Mouse (Mus musculus) heart, postnatal 0 days (tissue): ENCODE results near the gene 6030468B19Rik. TPM values are rescaled to one million over a fixed set of nuclear protein-coding genes. Genes with fewer than 3 reads are reported as not detected.
"Not testable (repeated sequence)": the region's sequence is repeated elsewhere in the genome, so short reads cannot be mapped to it uniquely, and the experiment has no call there.

Experiments used
- ATAC-seq: fragments of 200-750 bp; cut with Nextera tagmentation; 2 replicates; pipeline ENCODE4 v1.8.0; 2017; ENCODE audit warnings: low read depth, moderate number of reproducible peaks, moderate library complexity; ENCODE audit not compliant: insufficient read depth
- DNase-seq: peaks from one replicate; pipeline ENCODE4 v3.0.0-alpha.2; 2016; ENCODE audit warnings: low spot score
- H3K27ac ChIP-seq: fragments of 300-500 bp; sonication (generic); 2 replicates; pipeline ENCODE4 v1.5.1; 2014; ENCODE audit warnings: low read depth, mild to moderate bottlenecking
- H3K27me3 ChIP-seq: fragments of 300-500 bp; sonication (generic); 2 replicates; pipeline ENCODE4 v1.6.1; 2014; ENCODE audit warnings: low read length, mixed read lengths; ENCODE audit not compliant: control insufficient read depth, insufficient read depth
- H3K36me3 ChIP-seq: fragments of 300-500 bp; sonication (generic); replicated peaks from 2 replicates; pipeline ENCODE4 v1.6.1; 2014; ENCODE audit warnings: low read length, mixed read lengths; ENCODE audit not compliant: control insufficient read depth, insufficient read depth
- H3K4me1 ChIP-seq: fragments of 300-500 bp; sonication (generic); 2 replicates; pipeline ENCODE4 v1.6.1; 2014; ENCODE audit warnings: antibody characterized with exemption; ENCODE audit not compliant: control insufficient read depth, insufficient read depth
- H3K4me2 ChIP-seq: fragments of 300-500 bp; sonication (generic); 2 replicates; pipeline ENCODE4 v1.6.1; 2014; ENCODE audit warnings: low read depth, mild to moderate bottlenecking, low read length, moderate library complexity
- H3K4me3 ChIP-seq: fragments of 300-500 bp; sonication (generic); 2 replicates; pipeline ENCODE4 v1.5.1; 2014; ENCODE audit warnings: low read depth, low read length
- H3K9ac ChIP-seq: fragments of 300-500 bp; sonication (generic); replicated peaks from 2 replicates; pipeline ENCODE4 v1.6.1; 2014; ENCODE audit warnings: low read depth, low read length, mixed read lengths
- H3K9me3 ChIP-seq: fragments of 300-500 bp; sonication (generic); replicated peaks from 2 replicates; pipeline ENCODE4 v1.6.1; 2016; ENCODE audit warnings: low read length; ENCODE audit not compliant: control insufficient read depth
- CTCF ChIP-seq: IDR thresholded peaks from 2 replicates; pipeline ENCODE4 v1.5.1; 2016; ENCODE audit warnings: antibody characterized with exemption, control low read depth, low read depth
- EP300 ChIP-seq: IDR thresholded peaks from 2 replicates; pipeline ENCODE4 v1.6.1; 2016; ENCODE audit warnings: antibody characterized with exemption, low read depth
- WGBS: fragments of 180-500 bp; shearing (Covaris S2); extraction: QIAGEN DNeasy Blood & Tissue Kit; methylation state at CpG from one replicate; pipeline ENCODE4 v1.1.7; 2014; 5-methylcytosine and 5-hydroxymethylcytosine counted together
- polyA plus RNA-seq: library from polyadenylated mRNA; unstranded; fragments of >200 nt; fragmentation: Nextera tagmentation; extraction: Ambion mirVana; gene quantifications from 2 replicates; pipeline ENCODE4 v1.2.1, GENCODE M21; 2015
- total RNA-seq: library from RNA; depleted of rRNA; stranded (reverse); fragments of >200 nt; gene quantifications from 2 replicates; pipeline ENCODE4 v1.2.3, GENCODE M21; 2014; ENCODE audit warnings: low replicate concordance

6030468B19Rik gene
- total and polyA plus RNA-seq, 2 experiments from 2014 or later = not detected

GRCm38 (mm10) chr11:117783089-117783488, 14.4 kb upstream of the 6030468B19Rik start:
- Histone ChIP-seq H3K4me2 (peak overlapping the region; percentile 88), H3K4me3 (peak overlapping the region; percentile 54), H3K4me1 (peaks cover 30% of the 10 kb centered on the region), H3K36me3 (no peaks in the 10 kb centered on the region), H3K27ac (peak overlapping the region; percentile 97), H3K9ac (peak overlapping the region; percentile 44), H3K27me3 (no peaks in the 10 kb centered on the region), H3K9me3 (no peaks in the 10 kb centered on the region)
- 3% methylated on average over 31 of the region's 31 CpGs for WGBS
- TF ChIP-seq EP300 = no peak
- TF ChIP-seq CTCF = peak; percentile 46
- ATAC-seq (peak; percentile 3; the same call in 1 of the 2 replicates), DNase-seq (no peak)

GRCm38 (mm10) chr11:117783683-117784309, 13.7 kb upstream of the 6030468B19Rik start:
- H3K9ac ChIP-seq = no peak overlapping the region
- no peak for TF ChIP-seq CTCF
- TF ChIP-seq EP300 = no peak
- no peaks in the 10 kb centered on the region for H3K36me3 ChIP-seq
- peak overlapping the region; percentile 49 for H3K27ac ChIP-seq
- DNase-seq = no peak
- WGBS = 53% methylated on average over 10 of the region's 10 CpGs
- H3K4me2 ChIP-seq = peak overlapping the region; percentile 88
- no peak for ATAC-seq
- H3K4me3 ChIP-seq = peak overlapping the region; percentile 54; the same call in 1 of the 2 replicates
- H3K4me1 ChIP-seq = peaks cover 26% of the 10 kb centered on the region
- H3K27me3 ChIP-seq = no peaks in the 10 kb centered on the region
- no peaks in the 10 kb centered on the region for H3K9me3 ChIP-seq

- no peak overlapping the region for H3K4me3 ChIP-seq
Measured at GRCm38 (mm10) chr11:117786294-117786693, 11.2 kb upstream of the 6030468B19Rik start.

GRCm38 (mm10) chr11:117788481-117788880, 9.0 kb upstream of the 6030468B19Rik start:
- H3K36me3 ChIP-seq, ATAC-seq, H3K9ac ChIP-seq, H3K4me2 ChIP-seq, H3K4me1 ChIP-seq, H3K27ac ChIP-seq, H3K4me3 ChIP-seq, H3K27me3 ChIP-seq, H3K9me3 ChIP-seq, DNase-seq: not testable (repeated sequence)
- WGBS = 83% methylated on average over 7 of the region's 7 CpGs

More at GRCm38 (mm10) chr11:117786294-117786693, 11.2 kb upstream of the 6030468B19Rik start:
- H3K36me3 ChIP-seq = no peaks in the 10 kb centered on the region
- H3K9ac ChIP-seq = no peak overlapping the region
- no peak overlapping the region for H3K27ac ChIP-seq
- H3K4me2 ChIP-seq = no peak overlapping the region
- peak; percentile 52 for DNase-seq
- WGBS = 12% methylated on average over 10 of the region's 10 CpGs
- no peak for TF ChIP-seq EP300
- TF ChIP-seq CTCF = peak; percentile 80
- H3K4me1 ChIP-seq = peaks cover 14% of the 10 kb centered on the region
- no peak for ATAC-seq
- 0 out of 2 replicates have a peak, but pooled peaks cover 3% of the 10 kb centered on the region for H3K27me3 ChIP-seq
- H3K9me3 ChIP-seq = no peaks in the 10 kb centered on the region

- Histone ChIP-seq H3K4me2 (peak overlapping the region; percentile 39), H3K27ac (no peak overlapping the region), H3K9ac (no peak overlapping the region), H3K4me1 (peaks cover 9% of the 10 kb centered on the region; the same call in 1 of the 2 replicates), H3K4me3 (no peak overlapping the region), H3K27me3 (0 out of 2 replicates have a peak, but pooled peaks cover 5% of the 10 kb centered on the region), H3K9me3 (no peaks in the 10 kb centered on the region), H3K36me3 (no peaks in the 10 kb centered on the region)
- ATAC-seq (peak; percentile 70), DNase-seq (peak; percentile 69)
- WGBS = 5% methylated on average over 13 of the region's 14 CpGs
- TF ChIP-seq CTCF (peak; percentile 79), EP300 (no peak)
Measured at GRCm38 (mm10) chr11:117790286-117790685, 7.2 kb upstream of the 6030468B19Rik start.
